Mouse (Mus musculus): ENCODE data around the gene Hipk3.

GRCm38 (mm10) chr2:104493951-104494800 is at the start of gene Hipk3:
- TF ChIP-seq CTCF (IDR thresholded peaks at IDR 0.05; ENCODE audit: low read depth): peak; percentile 38
- no peak for TF ChIP-seq EP300 (IDR thresholded peaks at IDR 0.05; ENCODE audit: low read depth)

Measured in heart, postnatal 0 days (tissue).